Mouse (Mus musculus): ENCODE measurements around the gene Adk. TPM values are rescaled to one million over a fixed set of nuclear protein-coding genes. Genes with fewer than 3 reads are reported as not detected.

Gene Adk
- polyA plus RNA-seq, 1 experiment, result 27.3 TPM

- Histone ChIP-seq H3K4me1 (ENCODE audit: control insufficient read depth, insufficient read depth, low read length) (no peaks in the 10 kb centered on the region; the same call in 1 of the 2 replicates), H3K27ac (ENCODE audit: control insufficient read depth, insufficient read depth, low read depth, low read length, poor library complexity) (no peak overlapping the region), H3K4me3 (replicated peaks; ENCODE audit: control insufficient read depth, low read depth, low read length) (no peak overlapping the region)
- WGBS, result 85% methylated on average over 7 of the region's 7 CpGs
- TF ChIP-seq CTCF (IDR thresholded peaks at IDR 0.05; ENCODE audit: control insufficient read depth, insufficient read depth, low read length) (no peak), POLR2A (IDR thresholded peaks at IDR 0.05; ENCODE audit: borderline replicate concordance, control insufficient read depth, low read depth, low read length) (no peak)
Observed at GRCm38 (mm10) chr14:21418332-21418731, 366.0 kb downstream of the Adk start.

GRCm38 (mm10) chr14:21427369-21427768 is 375.0 kb downstream of the Adk start:
- no peak for TF ChIP-seq CTCF (IDR thresholded peaks at IDR 0.05; ENCODE audit: control insufficient read depth, insufficient read depth, low read length)
- TF ChIP-seq POLR2A (IDR thresholded peaks at IDR 0.05; ENCODE audit: borderline replicate concordance, control insufficient read depth, low read depth, low read length), result no peak
- H3K27ac ChIP-seq (ENCODE audit: control insufficient read depth, insufficient read depth, low read depth, low read length, poor library complexity), result no peak overlapping the region
- no peaks in the 10 kb centered on the region for H3K4me1 ChIP-seq (ENCODE audit: control insufficient read depth, insufficient read depth, low read length)
- WGBS, result 85% methylated on average over 7 of the region's 7 CpGs
- no peak overlapping the region for H3K4me3 ChIP-seq (replicated peaks; ENCODE audit: control insufficient read depth, low read depth, low read length)

GRCm38 (mm10) chr14:21433415-21433814 is 381.0 kb downstream of the Adk start:
- TF ChIP-seq POLR2A (IDR thresholded peaks at IDR 0.05; ENCODE audit: borderline replicate concordance, control insufficient read depth, low read depth, low read length) (no peak), CTCF (IDR thresholded peaks at IDR 0.05; ENCODE audit: control insufficient read depth, insufficient read depth, low read length) (no peak)
- no peak overlapping the region for H3K27ac ChIP-seq (ENCODE audit: control insufficient read depth, insufficient read depth, low read depth, low read length, poor library complexity)
- no peaks in the 10 kb centered on the region; the same call in 1 of the 2 replicates for H3K4me1 ChIP-seq (ENCODE audit: control insufficient read depth, insufficient read depth, low read length)
- 13% methylated on average over 4 of the region's 4 CpGs for whole genome bisulfite sequencing
- H3K4me3 ChIP-seq (replicated peaks; ENCODE audit: control insufficient read depth, low read depth, low read length), result no peak overlapping the region

- Histone ChIP-seq H3K4me3 (replicated peaks; ENCODE audit: control insufficient read depth, low read depth, low read length) (no peak overlapping the region), H3K4me1 (ENCODE audit: control insufficient read depth, insufficient read depth, low read length) (no peaks in the 10 kb centered on the region; the same call in 1 of the 2 replicates), H3K27ac (ENCODE audit: control insufficient read depth, insufficient read depth, low read depth, low read length, poor library complexity) (no peak overlapping the region)
- WGBS, result 53% methylated on average over 5 of the region's 5 CpGs
- no peak for TF ChIP-seq CTCF (IDR thresholded peaks at IDR 0.05; ENCODE audit: control insufficient read depth, insufficient read depth, low read length)
- TF ChIP-seq POLR2A (IDR thresholded peaks at IDR 0.05; ENCODE audit: borderline replicate concordance, control insufficient read depth, low read depth, low read length), result no peak
Observed at GRCm38 (mm10) chr14:21433995-21434394, 381.6 kb downstream of the Adk start.

- 85% methylated on average over 9 of the region's 9 CpGs for WGBS
- no peak overlapping the region for H3K4me3 ChIP-seq (replicated peaks; ENCODE audit: control insufficient read depth, low read depth, low read length)
- TF ChIP-seq CTCF (IDR thresholded peaks at IDR 0.05; ENCODE audit: control insufficient read depth, insufficient read depth, low read length) (no peak), POLR2A (IDR thresholded peaks at IDR 0.05; ENCODE audit: borderline replicate concordance, control insufficient read depth, low read depth, low read length) (no peak)
- no peaks in the 10 kb centered on the region; the same call in 1 of the 2 replicates for H3K4me1 ChIP-seq (ENCODE audit: control insufficient read depth, insufficient read depth, low read length)
- H3K27ac ChIP-seq (ENCODE audit: control insufficient read depth, insufficient read depth, low read depth, low read length, poor library complexity), result no peak overlapping the region
Observed at GRCm38 (mm10) chr14:21434686-21435085, 382.3 kb downstream of the Adk start.

GRCm38 (mm10) chr14:21439785-21440184 is 387.4 kb downstream of the Adk start:
- no peak for TF ChIP-seq CTCF (IDR thresholded peaks at IDR 0.05; ENCODE audit: control insufficient read depth, insufficient read depth, low read length)
- no peak for TF ChIP-seq POLR2A (IDR thresholded peaks at IDR 0.05; ENCODE audit: borderline replicate concordance, control insufficient read depth, low read depth, low read length)
- Histone ChIP-seq H3K27ac (ENCODE audit: control insufficient read depth, insufficient read depth, low read depth, low read length, poor library complexity) (no peak overlapping the region), H3K4me3 (replicated peaks; ENCODE audit: control insufficient read depth, low read depth, low read length) (no peak overlapping the region), H3K4me1 (ENCODE audit: control insufficient read depth, insufficient read depth, low read length) (no peaks in the 10 kb centered on the region)
- WGBS, result 13% methylated on average over 4 of the region's 4 CpGs

GRCm38 (mm10) chr14:21440526-21440925 is 388.2 kb downstream of the Adk start:
- Histone ChIP-seq H3K4me1 (ENCODE audit: control insufficient read depth, insufficient read depth, low read length) (no peaks in the 10 kb centered on the region), H3K4me3 (replicated peaks; ENCODE audit: control insufficient read depth, low read depth, low read length) (no peak overlapping the region), H3K27ac (ENCODE audit: control insufficient read depth, insufficient read depth, low read depth, low read length, poor library complexity) (no peak overlapping the region)
- WGBS, result 83% methylated on average over 2 of the region's 2 CpGs
- TF ChIP-seq CTCF (IDR thresholded peaks at IDR 0.05; ENCODE audit: control insufficient read depth, insufficient read depth, low read length) (no peak), POLR2A (IDR thresholded peaks at IDR 0.05; ENCODE audit: borderline replicate concordance, control insufficient read depth, low read depth, low read length) (no peak)

- no peak for TF ChIP-seq POLR2A (IDR thresholded peaks at IDR 0.05; ENCODE audit: borderline replicate concordance, control insufficient read depth, low read depth, low read length)
- no peak for TF ChIP-seq CTCF (IDR thresholded peaks at IDR 0.05; ENCODE audit: control insufficient read depth, insufficient read depth, low read length)
- WGBS, result 85% methylated on average over 10 of the region's 10 CpGs
- H3K4me3 ChIP-seq (replicated peaks; ENCODE audit: control insufficient read depth, low read depth, low read length), result no peak overlapping the region
- no peaks in the 10 kb centered on the region for H3K4me1 ChIP-seq (ENCODE audit: control insufficient read depth, insufficient read depth, low read length)
- no peak overlapping the region for H3K27ac ChIP-seq (ENCODE audit: control insufficient read depth, insufficient read depth, low read depth, low read length, poor library complexity)
Observed at GRCm38 (mm10) chr14:21441772-21442533, 389.6 kb downstream of the Adk start.
